Mouse (Mus musculus): ENCODE measurements around the gene Ctnnbl1. TPM values are rescaled to one million over a fixed set of nuclear protein-coding genes. Genes with fewer than 3 reads are reported as not detected.
A peak's percentile ranks its signal among the peaks of the same experiment; 100 is the strongest.

Gene Ctnnbl1
- total RNA-seq, 2 experiments from 2014 or later, result 8.8 to 9.7 TPM

DNA sequence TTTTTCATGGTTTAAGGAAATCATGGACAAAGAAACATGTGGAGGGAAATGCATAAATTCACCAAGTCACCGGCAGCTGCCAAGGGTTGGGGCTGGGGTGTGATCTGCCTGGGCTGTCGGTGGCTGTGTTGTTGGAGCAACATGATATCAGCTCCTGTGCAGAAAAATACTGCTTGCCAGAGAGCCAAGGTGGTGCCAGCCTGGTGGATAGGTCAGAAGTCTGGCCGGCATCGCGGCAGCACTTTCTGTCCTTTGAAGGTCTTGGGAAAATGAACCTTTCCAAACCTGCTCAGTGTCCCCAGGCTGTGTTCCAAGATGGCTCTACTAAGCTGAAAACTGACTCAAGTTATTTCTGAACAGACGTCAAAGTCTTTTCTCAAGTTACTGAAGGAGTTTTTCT, 133.0 kb downstream of the Ctnnbl1 start:
- DNase-seq (ENCODE audit: low spot score), result peak; percentile 92

- DNase-seq (ENCODE audit: low spot score), result peak; percentile 91
These were observed 136.0 kb downstream of the Ctnnbl1 start for GRCm38 (mm10) chr2:157873223-157873622.

DNA sequence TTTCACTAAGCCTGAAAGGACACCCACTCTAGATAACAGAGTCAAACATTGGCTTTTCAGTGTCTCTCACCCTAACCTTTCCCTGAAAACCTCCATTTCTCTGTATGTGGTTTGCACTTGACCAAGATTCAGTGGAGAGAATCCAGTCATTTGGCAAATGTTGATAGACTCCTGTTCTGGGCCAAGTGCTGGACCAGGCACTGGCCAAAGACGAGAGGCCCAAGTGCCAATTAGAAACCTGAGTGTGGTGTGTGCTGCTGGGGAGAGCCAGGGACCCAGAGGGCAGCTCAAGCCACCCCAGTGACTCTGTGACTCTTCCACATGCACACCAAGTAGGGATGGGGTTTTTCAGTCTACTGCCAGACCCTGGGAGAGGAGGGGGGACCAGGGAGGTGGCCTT, 136.5 kb downstream of the Ctnnbl1 start:
- DNase-seq (ENCODE audit: low spot score), result peak; percentile 72

DNA sequence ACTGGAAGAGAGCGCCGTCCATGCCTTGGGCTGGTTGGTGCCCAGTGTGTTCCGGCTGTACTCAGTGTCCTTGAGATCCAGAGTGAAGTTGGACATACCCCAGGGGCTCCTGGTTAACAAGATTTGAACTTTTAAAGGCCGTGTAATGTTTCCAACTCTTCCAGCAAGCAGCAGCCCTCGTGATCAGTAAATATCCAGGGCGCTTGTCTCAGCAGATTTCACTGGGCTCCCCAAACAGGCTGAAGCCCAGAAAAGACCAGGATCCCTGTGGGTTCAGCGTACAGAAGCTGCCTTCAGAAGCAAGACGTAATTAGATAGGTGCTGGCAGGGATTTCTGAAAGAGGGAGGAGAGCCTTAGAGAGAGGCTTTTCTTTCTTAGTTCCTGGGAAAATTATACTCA, 137.9 kb downstream of the Ctnnbl1 start:
- peak; percentile 77 for DNase-seq (ENCODE audit: low spot score)

- DNase-seq (ENCODE audit: low spot score), result no peak
These were observed 140.2 kb downstream of the Ctnnbl1 start for GRCm38 (mm10) chr2:157877394-157877793.

DNA sequence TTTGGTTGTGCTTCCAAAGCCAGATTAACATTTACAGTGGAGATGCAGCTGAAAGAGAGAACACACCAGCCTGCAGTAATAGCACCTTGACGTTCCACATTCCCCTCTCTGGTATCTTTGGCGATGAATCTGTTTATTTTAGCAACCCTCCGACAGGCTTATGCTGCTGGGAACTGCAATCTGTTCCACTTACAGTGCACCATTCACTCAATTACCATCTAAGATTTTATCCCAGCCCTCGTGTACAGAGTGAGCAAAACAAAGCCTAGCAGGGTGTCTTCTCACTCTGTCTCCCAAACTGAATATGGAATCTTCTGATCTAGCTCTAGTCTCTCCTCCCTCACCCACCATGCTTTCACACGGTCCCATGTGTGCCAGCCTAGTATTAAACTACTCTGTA, 140.8 kb downstream of the Ctnnbl1 start:
- no peak for DNase-seq (ENCODE audit: low spot score)

DNA sequence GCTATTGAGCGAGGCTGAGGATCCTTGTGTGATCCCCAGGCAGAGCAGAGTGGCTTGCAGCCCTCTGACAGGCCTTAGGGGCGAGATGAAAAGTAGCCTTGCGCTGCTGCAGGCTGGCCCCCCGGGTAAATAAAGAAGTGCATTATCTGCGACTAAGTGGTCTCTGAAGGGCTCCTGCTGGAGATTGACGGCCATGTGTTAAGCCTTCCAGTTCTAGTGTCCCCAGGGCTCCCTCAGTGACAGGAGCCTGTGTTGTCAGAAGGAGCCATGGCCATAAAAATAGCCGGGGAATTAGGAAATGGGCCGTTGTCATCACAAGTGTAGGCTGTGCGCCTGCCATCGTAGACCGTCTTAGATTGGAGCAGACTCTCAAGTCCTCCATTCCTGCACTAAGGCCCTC, 144.7 kb downstream of the Ctnnbl1 start:
- DNase-seq (ENCODE audit: low spot score), result no peak

DNA sequence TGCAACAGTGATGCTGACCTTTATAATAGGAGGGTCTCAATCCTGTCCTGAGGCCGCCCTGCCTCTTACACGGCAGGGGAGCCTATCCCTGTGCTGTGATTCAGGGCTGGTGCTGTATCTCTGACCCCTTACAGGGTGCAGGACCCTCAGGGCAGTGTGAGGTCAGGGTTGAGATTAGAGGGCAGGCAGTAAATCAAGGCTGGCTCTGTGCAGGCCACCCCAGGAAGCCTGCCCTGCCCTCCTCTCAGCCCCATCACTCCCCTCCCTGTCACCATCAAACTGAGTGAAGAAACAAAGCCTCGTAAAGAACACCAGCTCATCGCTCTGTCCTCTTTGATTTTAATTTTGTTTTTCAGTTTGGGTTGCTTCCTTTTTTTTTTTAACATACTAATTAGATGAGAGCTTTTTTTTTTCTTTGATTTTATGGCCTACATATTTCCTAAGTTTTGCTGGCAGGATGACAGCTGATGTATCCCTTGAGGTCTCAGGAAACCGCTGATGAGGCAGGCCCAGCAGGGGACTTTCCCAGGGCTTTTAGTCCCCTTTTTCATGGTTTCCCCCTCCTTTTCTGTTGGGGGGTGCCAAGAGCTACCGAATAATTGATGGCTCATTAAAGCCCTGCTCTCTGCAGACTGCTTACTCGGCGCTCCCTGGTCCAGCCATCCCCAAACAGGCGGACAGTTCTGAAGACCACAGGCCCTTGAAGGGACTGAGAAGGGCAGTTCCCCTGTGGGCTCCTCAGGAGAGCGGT, 150.2 kb downstream of the Ctnnbl1 start:
- DNase-seq (ENCODE audit: low spot score), result no peak

- no peak for DNase-seq (ENCODE audit: low spot score)
These were observed 154.0 kb downstream of the Ctnnbl1 start for GRCm38 (mm10) chr2:157891166-157891565.

GRCm38 (mm10) chr2:157897131-157897530, 159.9 kb downstream of the Ctnnbl1 start:
- no peak for DNase-seq (ENCODE audit: low spot score)

- peak; percentile 73 for DNase-seq (ENCODE audit: low spot score)
These were observed 176.0 kb downstream of the Ctnnbl1 start for GRCm38 (mm10) chr2:157913204-157913636.

DNA sequence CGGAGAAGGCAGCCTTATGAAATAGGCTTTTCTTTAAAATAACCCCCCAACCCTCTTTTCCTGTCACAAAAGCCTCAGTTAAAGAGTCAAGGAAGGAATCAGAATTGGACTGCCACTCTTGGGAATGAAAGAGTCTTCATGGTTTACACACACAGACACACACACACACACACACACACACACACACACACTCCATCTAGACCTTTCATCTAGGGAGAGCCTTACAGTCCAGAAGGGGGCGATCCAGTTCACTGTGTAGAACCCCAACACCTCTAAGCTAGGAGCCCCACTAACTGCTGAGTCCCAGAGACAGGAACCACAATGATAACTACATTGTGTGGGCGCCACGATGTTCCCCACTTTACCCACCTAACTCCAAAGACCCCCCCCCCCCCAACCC, 176.5 kb downstream of the Ctnnbl1 start:
- no peak for DNase-seq (ENCODE audit: low spot score)

- DNase-seq (ENCODE audit: low spot score), result no peak
These were observed 177.0 kb downstream of the Ctnnbl1 start, which contains the start of gene Vstm2l for GRCm38 (mm10) chr2:157914105-157914764. Gene Vstm2l, plus strand, starts transcription at chr2:157914653.

GRCm38 (mm10) chr2:157914889-157915517, 177.8 kb downstream of the Ctnnbl1 start:
- no peak for DNase-seq (ENCODE audit: low spot score)

GRCm38 (mm10) chr2:157918529-157918928, 181.3 kb downstream of the Ctnnbl1 start:
- no peak for DNase-seq (ENCODE audit: low spot score)

DNA sequence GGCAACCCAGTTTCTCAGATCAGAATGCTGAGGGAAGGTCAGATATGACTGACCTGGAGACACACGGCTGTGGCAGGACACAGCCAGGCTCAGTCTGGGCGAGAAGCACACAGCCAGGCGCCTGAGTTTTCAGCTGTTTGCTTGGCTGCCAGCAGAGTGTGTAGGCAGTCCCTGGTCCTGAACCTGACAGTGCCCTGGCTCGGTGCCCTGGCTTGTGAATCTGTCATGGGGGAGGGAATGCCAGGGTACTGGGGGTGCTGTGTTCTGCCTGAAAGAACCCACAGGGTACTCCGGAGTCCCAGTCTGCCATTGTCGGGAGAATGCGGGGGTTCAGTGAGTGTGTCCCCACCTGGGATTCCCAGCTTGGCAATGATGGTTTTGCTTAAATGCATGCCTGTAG, 184.3 kb downstream of the Ctnnbl1 start:
- DNase-seq (ENCODE audit: low spot score), result no peak

GRCm38 (mm10) chr2:157923406-157923805, 186.2 kb downstream of the Ctnnbl1 start:
- no peak for DNase-seq (ENCODE audit: low spot score)

- no peak for DNase-seq (ENCODE audit: low spot score)
These were observed 187.3 kb downstream of the Ctnnbl1 start for GRCm38 (mm10) chr2:157924504-157924903.

GRCm38 (mm10) chr2:157926502-157926901, 189.3 kb downstream of the Ctnnbl1 start:
- DNase-seq (ENCODE audit: low spot score), result no peak

DNA sequence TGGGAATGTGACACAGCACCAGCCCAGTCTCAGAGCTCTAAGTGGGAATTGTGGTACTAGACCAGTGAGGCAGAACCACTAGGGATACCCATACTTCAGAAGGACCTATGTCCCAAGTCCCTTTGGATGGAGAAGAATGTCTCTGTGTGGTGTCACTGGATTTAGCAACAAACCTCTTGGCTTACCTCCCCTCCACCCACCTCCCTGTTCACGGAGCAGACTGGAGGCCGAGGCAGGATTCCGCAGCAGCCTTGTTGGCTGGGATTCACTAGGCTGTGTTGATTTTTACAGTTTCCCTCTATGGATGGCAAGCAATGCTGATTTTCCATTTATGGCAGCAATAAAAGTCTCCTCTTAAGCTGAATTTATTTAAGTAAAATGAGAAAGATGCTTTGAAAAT, 189.7 kb downstream of the Ctnnbl1 start:
- DNase-seq (ENCODE audit: low spot score), result no peak

DNA sequence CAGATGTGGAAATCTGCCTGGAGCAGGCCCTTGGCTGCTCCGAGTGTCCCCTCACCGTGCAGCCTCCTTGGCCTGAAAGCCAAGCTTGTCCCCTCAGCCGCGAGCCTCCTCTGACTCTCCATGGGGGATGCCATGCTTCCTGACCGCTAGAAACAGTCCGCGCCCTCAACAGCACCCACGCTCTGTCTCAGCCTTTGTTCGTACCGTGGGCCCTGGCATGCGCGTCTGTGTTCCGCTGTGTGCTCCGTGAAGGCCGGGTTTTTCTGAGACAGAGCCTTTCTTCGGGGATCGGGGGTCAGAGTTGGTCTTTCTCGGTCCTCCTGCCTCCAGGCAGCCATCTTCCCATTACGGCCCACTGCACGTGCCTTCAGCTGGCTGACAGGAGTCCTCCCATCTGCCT, 190.2 kb downstream of the Ctnnbl1 start:
- no peak for DNase-seq (ENCODE audit: low spot score)

DNA sequence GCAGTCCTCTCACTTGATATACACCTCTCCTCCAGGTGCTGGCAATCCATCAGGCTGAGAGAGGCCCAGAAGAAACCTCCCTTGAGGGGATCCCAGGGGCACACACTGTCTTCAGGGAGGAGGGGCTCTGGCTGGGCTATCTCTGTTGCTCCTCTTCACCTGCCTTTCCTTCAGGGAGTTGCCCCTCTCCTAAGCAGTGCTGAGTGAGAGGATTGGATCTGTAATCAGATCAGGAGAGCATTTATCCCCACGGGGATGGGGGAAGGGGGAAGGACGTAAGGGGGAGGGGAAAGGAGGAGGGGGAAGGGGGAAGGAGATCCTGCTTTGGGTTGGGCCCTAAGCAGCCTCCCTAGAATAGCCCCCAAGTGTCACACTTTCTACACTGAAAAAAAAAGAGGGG, 190.6 kb downstream of the Ctnnbl1 start:
- no peak for DNase-seq (ENCODE audit: low spot score)

DNA sequence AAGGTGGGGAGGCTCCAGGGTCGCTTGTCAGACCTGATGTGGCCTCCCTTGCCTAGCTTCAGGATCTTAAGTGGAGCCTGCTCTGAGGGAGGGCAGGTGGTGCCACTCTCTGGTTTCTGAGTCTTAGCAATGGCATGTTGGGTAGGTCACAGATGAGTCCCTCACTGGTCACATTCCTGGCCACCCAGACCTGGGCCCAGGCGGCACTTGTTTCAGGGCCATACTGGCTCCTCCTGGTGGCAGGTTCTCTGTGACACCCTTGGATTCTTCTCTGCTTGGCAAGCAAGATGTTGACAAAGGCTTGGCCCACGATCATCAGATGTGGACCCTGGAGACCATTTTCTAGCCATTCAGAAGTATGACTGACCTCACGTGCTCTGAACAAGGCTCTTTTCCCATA, 195.5 kb downstream of the Ctnnbl1 start:
- DNase-seq (ENCODE audit: low spot score), result no peak

Measured in gastrocnemius, adult 18-20 months (tissue).